Mouse (Mus musculus) brain, embryonic 14.5 days (tissue): ENCODE data around the gene Grk1.

ENCODE experiments used
- CTCF ChIP-seq: fragments of 200-500 bp; IDR thresholded peaks from 2 replicates; pipeline ENCODE4 v1.5.1; 2012; ENCODE audit warnings: inconsistent platforms, mild to moderate bottlenecking, moderate library complexity, borderline replicate concordance; ENCODE audit not compliant: insufficient read depth, insufficient read length; ENCODE audit errors: extremely low read depth
- POLR2A ChIP-seq: fragments of 200-500 bp; IDR thresholded peaks from 2 replicates; pipeline ENCODE4 v1.6.1; 2012; ENCODE audit warnings: mild to moderate bottlenecking, inconsistent platforms, borderline replicate concordance; ENCODE audit not compliant: poor library complexity, insufficient read depth, insufficient read length, severe bottlenecking; ENCODE audit errors: extremely low read depth

DNA sequence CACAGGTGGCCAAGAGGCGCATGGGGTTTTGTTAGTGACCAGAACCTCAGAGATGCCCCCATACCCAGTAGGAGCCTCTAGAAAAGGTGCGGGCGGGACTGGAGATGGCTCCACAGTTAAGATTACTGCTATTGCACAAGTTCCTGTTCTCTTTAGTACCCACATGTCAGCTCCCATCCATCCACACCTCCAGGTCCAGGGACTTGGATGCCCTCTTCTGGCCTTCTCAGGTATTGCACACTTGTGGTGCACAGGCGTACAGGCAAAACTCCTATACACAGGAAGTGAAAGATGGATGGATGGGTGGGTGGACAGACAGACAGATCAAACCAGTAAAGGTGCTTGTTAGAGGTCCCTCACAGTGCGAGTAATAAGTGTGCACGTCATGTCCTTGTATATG is 43.0 kb upstream of the Grk1 start:
- TF ChIP-seq POLR2A (no peak), CTCF (no peak; the same call in 1 of the 2 replicates)
